Mouse (Mus musculus) adrenal gland, postnatal 25 days (tissue): ENCODE measurements at regions not wholly inside any gene's neighbourhood (a gene's known extent, or its start where the extent isn't known, plus 50 kb on each side); places are given as distances from the start of the nearest gene placed in this dataset.

Source experiments
- DNase-seq: peaks from one replicate; pipeline ENCODE4 v3.0.0; 2021; ENCODE audit warnings: mixed read lengths

- no peak for DNase-seq
Measured at GRCm38 (mm10) chr16:97234321-97234720, 63.8 kb upstream of the Dscam start.

- DNase-seq = no peak
Measured at GRCm38 (mm10) chr16:97239626-97240025, 69.1 kb upstream of the Dscam start.

GRCm38 (mm10) chr16:97240085-97240484 lies 69.5 kb upstream of the Dscam start:
- DNase-seq = no peak

GRCm38 (mm10) chr16:97240859-97241360 lies 70.4 kb upstream of the Dscam start:
- no peak for DNase-seq

- DNase-seq = no peak
Measured at GRCm38 (mm10) chr16:97241639-97242038, 71.1 kb upstream of the Dscam start.

- DNase-seq = no peak
Measured at GRCm38 (mm10) chr16:97250488-97250887, 79.9 kb upstream of the Dscam start.

GRCm38 (mm10) chr16:97252551-97252950 lies 82.0 kb upstream of the Dscam start:
- DNase-seq = no peak

GRCm38 (mm10) chr16:97252997-97253635 lies 82.6 kb upstream of the Dscam start:
- no peak for DNase-seq

GRCm38 (mm10) chr16:97258821-97259220 lies 88.3 kb upstream of the Dscam start:
- DNase-seq = no peak

GRCm38 (mm10) chr16:97263451-97263850 lies 92.9 kb upstream of the Dscam start:
- DNase-seq = no peak

GRCm38 (mm10) chr16:97270417-97271133 lies 86.0 kb upstream of the Bace2 start:
- no peak for DNase-seq

- no peak for DNase-seq
Measured at GRCm38 (mm10) chr16:97271264-97271663, 85.3 kb upstream of the Bace2 start.

- peak; percentile 72 for DNase-seq
Measured at GRCm38 (mm10) chr16:97272035-97272631, 84.4 kb upstream of the Bace2 start.

GRCm38 (mm10) chr16:97278913-97279312 lies 77.6 kb upstream of the Bace2 start:
- DNase-seq = no peak

- no peak for DNase-seq
Measured at GRCm38 (mm10) chr16:97281615-97282110, 74.9 kb upstream of the Bace2 start.

- no peak for DNase-seq
Measured at GRCm38 (mm10) chr16:97282943-97283342, 73.6 kb upstream of the Bace2 start.

GRCm38 (mm10) chr16:97285886-97286447 lies 70.6 kb upstream of the Bace2 start:
- DNase-seq = no peak

GRCm38 (mm10) chr16:97286717-97287116 lies 69.8 kb upstream of the Bace2 start:
- no peak for DNase-seq

GRCm38 (mm10) chr16:97288634-97289033 lies 67.9 kb upstream of the Bace2 start:
- peak; percentile 55 for DNase-seq

GRCm38 (mm10) chr16:97292484-97293048 lies 64.0 kb upstream of the Bace2 start:
- DNase-seq = no peak

GRCm38 (mm10) chr16:97293273-97293672 lies 63.3 kb upstream of the Bace2 start:
- peak; percentile 67 for DNase-seq

- no peak for DNase-seq
Measured at GRCm38 (mm10) chr16:97297140-97297539, 59.4 kb upstream of the Bace2 start.
